Mouse (Mus musculus) bone marrow macrophage, adult 2 months (primary cell): Measurements from ENCODE around the gene Rnf11.

Experiments
- CTCF ChIP-seq: IDR thresholded peaks from 2 replicates; pipeline ENCODE4 v1.5.1; 2012; ENCODE audit warnings: low read depth, mild to moderate bottlenecking, low read length, moderate library complexity
- POLR2A ChIP-seq: IDR thresholded peaks from 2 replicates; pipeline ENCODE4 v1.6.1; 2012; ENCODE audit warnings: mild to moderate bottlenecking, low read depth, low read length, borderline replicate concordance

DNA sequence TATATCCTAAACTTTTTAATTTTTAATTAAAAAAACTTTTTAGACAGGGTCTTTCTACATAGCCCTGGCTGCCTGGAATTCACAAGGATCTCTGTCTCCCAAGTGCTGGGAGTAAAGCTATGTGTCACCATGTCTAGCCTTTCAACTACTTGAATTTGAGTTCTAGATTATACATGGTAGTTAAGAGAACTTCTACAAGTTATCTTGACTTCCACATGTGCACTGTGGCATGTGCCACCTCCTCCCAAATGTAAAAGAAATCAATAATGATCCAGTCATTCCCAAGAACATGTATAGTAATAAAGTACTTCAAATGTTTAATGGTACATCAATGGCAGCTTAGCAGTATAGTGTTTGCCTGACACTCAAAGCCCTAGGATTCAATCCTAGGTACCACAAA is 16.8 kb downstream of the Rnf11 start:
- TF ChIP-seq POLR2A (no peak), CTCF (no peak)
